Mouse (Mus musculus): ENCODE data around the gene Catip. TPM values are rescaled to one million over a fixed set of nuclear protein-coding genes. Genes with fewer than 3 reads are reported as not detected.
A peak's percentile ranks its signal among the peaks of the same experiment; 100 is the strongest.

Gene Catip
- total RNA-seq, 2 experiments from 2014 or later = 0.18 to 0.28 TPM

- DNase-seq (ENCODE audit: low spot score) = no peak
- intact Hi-C loops (cut with DNase I) = no loop called here
These were observed 14.5 kb downstream of the Catip start for GRCm38 (mm10) chr1:74376396-74376795.

DNA sequence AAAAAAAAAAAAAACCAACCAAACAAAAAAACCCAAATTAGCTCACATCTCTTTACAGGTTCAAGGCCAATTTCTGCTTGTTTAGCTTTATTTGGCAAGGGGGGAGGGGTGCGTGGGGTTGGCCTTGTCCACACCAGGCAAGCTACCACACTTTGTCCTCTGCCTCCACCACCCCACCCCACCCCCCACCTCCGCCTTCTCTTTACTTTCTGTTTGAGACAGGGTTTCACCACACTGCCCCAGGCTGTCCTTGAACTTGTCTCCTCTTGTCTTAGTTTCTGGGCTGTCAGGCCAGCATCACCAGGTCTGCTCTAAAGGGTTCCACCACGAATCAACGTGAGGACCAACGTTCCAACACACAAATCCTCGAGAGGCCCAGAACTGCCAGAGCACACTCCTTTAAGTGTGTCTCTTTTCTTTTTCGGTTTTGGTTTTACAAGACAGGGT is 17.2 kb downstream of the Catip start:
- DNase-seq (ENCODE audit: low spot score) = no peak
- intact Hi-C loops (cut with DNase I) = no loop called here

- intact Hi-C loops (cut with DNase I) = no loop called here
- DNase-seq (ENCODE audit: low spot score) = no peak
These were observed 18.6 kb downstream of the Catip start for GRCm38 (mm10) chr1:74380484-74380883.

DNA sequence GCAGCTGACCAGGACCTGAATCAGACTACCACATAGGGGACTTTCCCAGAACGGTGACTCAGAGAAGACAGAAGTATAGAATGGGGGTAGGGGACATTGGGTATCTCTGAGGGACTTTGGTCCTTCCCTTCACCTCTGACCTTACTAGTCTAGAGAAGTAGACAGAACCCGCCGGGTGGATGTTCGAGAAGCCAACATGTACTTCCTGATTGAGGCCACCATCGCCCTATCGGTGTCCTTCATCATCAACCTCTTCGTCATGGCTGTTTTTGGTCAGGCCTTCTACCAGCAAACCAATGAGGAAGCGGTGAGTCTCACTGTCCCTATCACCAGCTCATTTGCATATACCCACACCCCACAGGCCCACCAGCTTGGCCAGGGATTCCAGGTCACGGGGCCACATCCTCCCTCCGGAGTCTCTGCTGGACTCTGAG is 19.7 kb downstream of the Catip start:
- no peak for DNase-seq (ENCODE audit: low spot score)
- intact Hi-C loops (cut with DNase I) = no loop called here

GRCm38 (mm10) chr1:74383385-74383784 is 21.5 kb downstream of the Catip start:
- intact Hi-C loops (cut with DNase I) = no loop called here
- no peak for DNase-seq (ENCODE audit: low spot score)

DNA sequence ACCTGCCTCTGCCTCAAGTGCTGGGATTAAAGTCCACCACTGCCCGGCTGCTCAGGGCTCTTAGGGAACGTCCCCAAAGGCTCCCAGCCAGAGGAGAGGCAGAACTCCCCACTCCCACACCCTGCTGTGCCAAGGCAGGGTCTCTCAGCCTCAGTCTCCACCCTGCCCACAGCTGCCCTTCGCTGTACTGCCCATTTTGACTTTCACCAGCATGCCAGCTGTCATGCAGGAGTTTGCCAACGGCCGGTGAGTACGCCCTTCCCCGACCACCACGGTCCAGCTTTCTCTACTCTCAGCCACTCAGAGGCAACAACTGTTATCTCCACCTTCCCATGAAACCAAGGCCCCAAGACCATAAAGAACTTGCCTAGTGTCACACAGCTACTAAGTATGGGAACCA is 22.6 kb downstream of the Catip start:
- intact Hi-C loops (cut with DNase I) = loop anchor here (2.0 kb wide), 2 partner anchors 22 to 180 kb away; partner anchors contain the start of gene Catip

GRCm38 (mm10) chr1:74385064-74385463 is 23.2 kb downstream of the Catip start:
- no peak for DNase-seq (ENCODE audit: low spot score)
- intact Hi-C loops (cut with DNase I) = loop anchor here (2.0 kb wide), 2 partner anchors 22 to 180 kb away; partner anchors contain the start of gene Catip

More for the DNA sequence above, 22.6 kb downstream of the Catip start:
- DNase-seq (ENCODE audit: low spot score) = no peak

- intact Hi-C loops (cut with DNase I) = loop anchor here (2.0 kb wide), 2 partner anchors 23 to 181 kb away; partner anchors contain the start of gene Catip
- DNase-seq (ENCODE audit: low spot score) = no peak
These were observed 23.6 kb downstream of the Catip start for GRCm38 (mm10) chr1:74385531-74385930.

DNA sequence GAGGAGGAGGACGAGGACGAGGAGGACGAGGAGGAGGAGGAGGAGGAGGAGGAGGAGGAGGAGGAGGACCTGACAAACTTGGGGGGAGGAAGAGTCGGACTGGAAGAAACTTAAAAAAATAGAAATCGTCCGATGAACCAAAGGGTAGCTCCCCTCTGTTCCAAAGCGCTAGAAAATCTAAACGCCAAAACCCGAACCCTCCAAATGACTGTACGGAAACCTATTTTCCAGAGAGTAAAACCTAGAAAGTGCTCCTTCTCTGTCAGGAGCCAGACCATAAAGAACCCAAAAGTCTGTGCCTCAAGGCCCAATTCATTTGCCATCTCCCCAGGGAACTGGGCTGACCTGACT is 24.4 kb downstream of the Catip start:
- no peak for DNase-seq (ENCODE audit: low spot score)
- intact Hi-C loops (cut with DNase I) = no loop called here

GRCm38 (mm10) chr1:74386714-74387385 is 24.9 kb downstream of the Catip start:
- intact Hi-C loops (cut with DNase I) = no loop called here
- DNase-seq (ENCODE audit: low spot score) = peak; percentile 91

GRCm38 (mm10) chr1:74387386-74387988 is 25.6 kb downstream of the Catip start:
- intact Hi-C loops (cut with DNase I) = no loop called here
- DNase-seq (ENCODE audit: low spot score) = no peak

DNA sequence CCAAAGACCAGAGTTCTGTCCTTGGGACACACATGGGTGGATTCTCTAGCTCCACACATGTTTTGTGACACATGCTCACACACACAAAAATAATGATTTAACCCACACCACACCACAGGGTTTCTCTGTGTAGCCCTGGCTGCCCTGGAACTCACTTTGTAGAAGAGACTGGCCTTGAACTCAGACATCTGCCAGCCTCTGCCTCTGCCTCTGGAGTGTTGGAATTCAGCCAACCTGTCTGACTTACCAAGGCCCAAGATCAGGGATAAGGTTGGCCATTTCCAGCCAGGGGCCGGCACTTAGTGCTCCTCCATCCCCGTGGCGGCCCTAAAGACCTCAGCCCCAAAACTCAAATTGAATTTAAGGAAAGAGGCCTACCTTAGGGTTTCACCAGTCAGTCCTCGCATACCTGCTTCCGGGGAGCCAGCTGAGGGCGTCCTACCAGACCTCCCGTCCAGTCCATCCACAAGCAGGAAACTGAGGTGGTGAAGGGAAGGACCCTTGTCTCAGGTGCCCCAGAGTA is 26.6 kb downstream of the Catip start:
- no peak for DNase-seq (ENCODE audit: low spot score)
- intact Hi-C loops (cut with DNase I) = no loop called here

- DNase-seq (ENCODE audit: low spot score) = no peak
- intact Hi-C loops (cut with DNase I) = loop anchor here (2.0 kb wide), 2 partner anchors 57 to 77 kb away; no protein-coding TSS in a partner anchor
These were observed 28.0 kb downstream of the Catip start for GRCm38 (mm10) chr1:74389831-74390286.

DNA sequence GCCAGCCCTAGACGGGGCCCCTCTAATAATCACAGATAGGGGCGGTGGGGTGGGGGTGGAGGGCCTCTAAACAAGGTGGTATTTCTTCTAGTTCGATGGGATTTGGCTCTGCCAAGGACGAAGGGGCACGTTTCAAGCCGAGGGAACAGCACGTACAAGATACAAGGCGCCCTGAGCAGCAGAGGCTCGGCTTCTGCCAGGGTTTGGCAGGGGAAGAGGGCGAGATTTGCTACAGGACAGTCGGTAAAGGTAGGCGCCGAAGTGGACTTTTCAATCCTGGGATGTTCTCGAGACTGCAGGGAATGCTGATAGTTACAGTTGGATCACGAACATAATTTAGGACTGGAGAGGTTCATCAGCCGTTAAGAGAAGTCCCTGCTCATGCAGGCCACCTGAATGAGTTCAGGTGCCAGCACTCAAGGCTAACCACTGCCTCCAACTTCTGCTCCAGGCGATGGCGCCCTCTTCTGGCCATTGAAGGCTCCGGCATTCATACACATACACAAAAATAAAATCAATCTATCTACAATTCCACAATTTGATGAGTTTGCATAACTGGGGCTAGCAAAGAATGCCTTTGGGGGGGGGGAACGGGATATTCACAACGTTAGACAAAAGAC is 28.5 kb downstream of the Catip start:
- intact Hi-C loops (cut with DNase I) = loop anchor here (2.0 kb wide), 2 partner anchors 58 to 78 kb away; no protein-coding TSS in a partner anchor
- DNase-seq (ENCODE audit: low spot score) = no peak

DNA sequence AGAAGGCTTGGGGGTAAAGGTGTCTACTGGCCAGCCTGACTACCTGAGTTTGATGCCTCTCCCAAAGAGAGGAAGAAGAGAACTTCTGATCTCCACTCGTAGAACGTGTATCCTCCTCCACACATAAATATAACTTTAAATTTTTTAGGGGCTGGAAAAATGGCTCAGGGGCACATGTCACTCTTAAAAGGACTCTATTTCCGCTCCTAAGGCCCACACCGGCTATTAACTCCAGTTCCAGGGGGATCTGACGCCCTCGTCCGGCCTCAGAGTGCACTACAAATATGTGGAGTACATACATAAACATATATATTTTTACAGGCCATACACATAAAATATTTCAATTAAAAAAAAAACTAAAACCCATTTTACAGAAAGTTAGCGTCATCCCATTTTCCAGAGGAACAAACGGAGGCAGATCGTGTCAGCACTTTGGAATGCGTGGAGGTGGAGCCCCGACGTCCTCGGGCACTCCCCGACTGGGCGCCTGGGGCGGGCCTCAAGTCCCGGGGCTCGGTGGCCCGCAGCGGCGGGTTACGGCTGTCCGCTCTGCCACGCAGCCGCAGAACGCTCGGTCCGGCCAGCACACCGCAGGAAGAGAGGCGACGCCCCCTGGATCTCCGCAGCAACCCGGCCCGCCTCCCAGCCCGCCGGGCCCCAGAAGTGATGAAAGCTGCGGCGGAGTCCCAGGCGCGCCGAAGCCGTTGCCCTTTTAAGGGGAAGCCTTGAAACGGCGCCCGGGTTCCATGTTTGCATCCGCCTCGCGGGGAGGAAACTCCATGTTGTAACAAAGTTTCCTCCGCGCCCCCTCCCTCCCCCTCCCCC is 29.2 kb downstream of the Catip start, which contains the start of gene Ctdsp1:
TSS of gene Ctdsp1 (plus strand) at position 586 of the 825 bp plus-strand sequence.
- DNase-seq (ENCODE audit: low spot score) = peak; percentile 98
- intact Hi-C loops (cut with DNase I) = loop anchor here (2.0 kb wide), 2 partner anchors 58 to 78 kb away; no protein-coding TSS in a partner anchor

GRCm38 (mm10) chr1:74391844-74392441 is 30.0 kb downstream of the Catip start:
- DNase-seq (ENCODE audit: low spot score) = peak; percentile 73
- intact Hi-C loops (cut with DNase I) = loop anchor here (2.0 kb wide), 2 partner anchors 59 to 79 kb away; no protein-coding TSS in a partner anchor

DNA sequence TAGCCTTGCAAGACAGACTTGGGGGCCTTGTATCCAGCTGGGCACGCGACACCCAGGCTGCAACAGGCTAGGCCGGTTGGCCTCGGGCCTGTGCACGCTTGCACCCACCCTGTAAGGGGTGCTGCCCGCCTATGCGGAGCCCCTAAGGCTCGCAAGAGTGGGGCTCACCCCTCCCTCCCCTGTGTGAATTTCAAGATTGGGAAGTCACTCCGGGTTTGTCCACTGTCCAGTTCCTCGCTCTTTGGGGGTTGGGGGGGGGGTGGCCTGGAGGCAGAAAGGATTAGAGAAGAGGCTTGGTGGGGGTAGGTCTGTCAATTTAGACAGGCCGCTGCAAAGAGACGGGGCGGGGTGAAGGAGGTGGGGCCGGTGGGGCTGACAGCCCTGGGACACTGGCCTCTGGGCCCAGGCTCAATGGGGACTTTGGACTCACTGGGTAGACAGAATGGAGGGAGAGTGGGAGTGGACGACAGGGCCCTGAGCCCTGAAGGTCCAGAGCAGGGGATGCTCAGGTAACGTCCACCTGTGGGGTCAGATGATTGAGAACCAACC is 30.6 kb downstream of the Catip start:
- no peak for DNase-seq (ENCODE audit: low spot score)
- intact Hi-C loops (cut with DNase I) = no loop called here

- no peak for DNase-seq (ENCODE audit: low spot score)
- intact Hi-C loops (cut with DNase I) = no loop called here
These were observed 31.1 kb downstream of the Catip start for GRCm38 (mm10) chr1:74393010-74393409.

GRCm38 (mm10) chr1:74393697-74394096 is 31.8 kb downstream of the Catip start:
- no peak for DNase-seq (ENCODE audit: low spot score)

More at GRCm38 (mm10) chr1:74393697-74394096, 31.8 kb downstream of the Catip start:
- intact Hi-C loops (cut with DNase I) = no loop called here

All from heart, postnatal 25 days (tissue).